Mouse (Mus musculus) kidney, adult 10 weeks (tissue): ENCODE results near the gene Ahrr. TPM values are rescaled to one million over a fixed set of nuclear protein-coding genes. Genes with fewer than 3 reads are reported as not detected.

ENCODE experiments used
- polyA plus RNA-seq: library from polyadenylated mRNA; stranded (reverse); fragments of 350-450 nt; fragmentation: Illumina TruSeq; extraction: RNeasy Lipid Tissue Mini Kit (QIAGEN cat#74804); gene quantifications from one replicate; pipeline ENCODE4 v1.2.3, GENCODE M21; 2014; ENCODE audit warnings: low read depth, low replicate concordance

The Ahrr gene
- polyA plus RNA-seq: 0.81 TPM

DNA sequence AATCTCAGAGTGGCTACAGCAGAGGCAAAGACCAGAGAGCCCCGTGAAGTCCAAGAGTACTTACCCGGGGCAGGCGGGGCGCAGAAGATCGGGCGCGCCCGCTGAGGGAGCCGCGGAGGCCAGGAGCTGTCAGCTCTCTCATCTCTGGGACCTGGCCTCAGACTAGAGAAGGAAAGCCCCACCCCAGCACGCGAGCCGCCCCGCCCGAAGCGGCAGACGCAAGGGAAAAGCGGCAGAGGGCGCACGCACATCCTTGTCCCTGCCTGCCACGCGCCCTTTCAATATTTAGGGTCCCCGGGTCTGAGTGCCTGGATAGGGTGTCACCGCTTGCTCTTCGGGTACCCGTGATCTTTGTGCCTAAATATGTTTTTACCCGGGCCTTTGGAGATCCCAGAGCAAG lies at the start of gene Ahrr:
TSS of gene Ahrr (minus strand) at position 165 of the 400 bp plus-strand sequence.

DNA sequence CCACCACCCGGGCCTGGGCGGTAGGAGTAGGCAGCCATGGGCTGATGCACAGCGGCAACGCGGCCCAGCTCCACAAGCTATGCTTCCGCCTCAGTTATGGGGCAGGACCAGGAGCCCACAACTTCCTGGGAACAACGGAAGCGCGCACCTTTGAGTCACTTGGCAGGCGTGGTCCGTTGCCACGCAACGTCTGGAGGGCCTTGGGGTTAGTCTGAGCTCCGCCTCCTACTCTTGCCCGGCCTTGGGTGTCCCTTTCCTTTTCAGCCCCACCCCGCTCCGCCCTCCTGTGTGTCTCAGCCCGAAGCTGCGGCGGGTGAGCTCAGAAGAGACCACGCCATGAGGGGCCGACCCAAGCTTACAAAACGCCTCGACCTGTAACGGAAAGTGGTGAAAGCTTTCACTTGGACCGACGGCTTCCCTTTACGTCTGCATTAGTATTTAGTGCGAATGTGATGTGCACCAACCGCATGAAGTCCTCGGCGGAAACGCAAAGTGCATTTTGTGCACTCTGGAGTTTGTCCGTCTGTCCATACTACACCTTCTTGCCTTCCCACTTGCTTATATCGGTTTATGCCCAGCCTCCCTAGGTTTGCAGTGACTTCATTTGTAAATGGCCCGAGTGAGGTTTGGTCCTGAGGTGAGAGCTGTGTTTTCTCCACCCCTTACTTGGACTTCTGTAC lies 25.2 kb upstream of the Ahrr start, which contains the start of gene Pdcd6:
TSS of gene Pdcd6 (minus strand) at position 411 of the 680 bp plus-strand sequence.

DNA sequence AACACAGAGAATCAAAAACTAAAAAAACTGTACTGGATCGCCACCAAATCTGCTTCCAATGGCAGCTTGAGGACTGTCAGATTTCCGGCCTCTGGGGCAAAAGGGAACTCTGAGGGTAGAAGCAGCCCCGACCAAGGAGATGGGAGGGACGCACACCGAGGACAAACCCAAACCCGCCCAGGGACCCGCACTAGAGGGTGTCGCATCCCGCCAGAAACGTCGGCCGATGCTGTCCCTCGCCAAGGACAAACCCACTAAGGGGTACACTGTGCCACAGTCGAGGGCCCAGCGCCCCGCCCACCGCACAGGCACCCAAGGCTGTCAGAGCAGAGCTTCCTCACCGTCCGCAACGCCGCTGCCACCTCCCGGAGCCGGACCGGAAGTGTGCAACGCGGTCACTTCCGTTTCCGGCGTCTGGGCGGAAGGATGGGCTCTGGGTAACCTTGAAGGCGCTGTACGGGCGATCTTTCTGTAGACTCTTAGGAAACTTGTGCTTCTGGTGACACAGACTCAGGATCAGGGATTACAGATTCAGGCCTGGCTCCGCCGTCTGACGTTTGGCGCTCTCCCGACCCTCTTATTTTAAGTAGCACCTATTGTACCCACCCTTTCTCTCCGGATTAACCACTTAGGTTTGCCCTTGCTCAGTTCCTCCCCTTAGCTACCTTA lies 83.7 kb downstream of the Ahrr start, which contains the start of gene Exoc3:
TSS of gene Exoc3 (minus strand) at position 416 of the 669 bp plus-strand sequence.

Other genes starting within 250 kb of the Ahrr start
- gene Cep72, start 230.0 kb downstream of the Ahrr start, polyA plus RNA-seq: 3.6 TPM
- 59.2 TPM for gene Slc9a3, start 170.9 kb downstream of the Ahrr start, polyA plus RNA-seq
- 34.7 TPM for gene Exoc3, start 83.6 kb downstream of the Ahrr start, polyA plus RNA-seq
- gene Pdcd6, start 25.2 kb upstream of the Ahrr start, polyA plus RNA-seq: 134 TPM
- gene Sdha, start 57.9 kb upstream of the Ahrr start, polyA plus RNA-seq: 637 TPM
- gene Ccdc127, start 58.0 kb upstream of the Ahrr start, polyA plus RNA-seq: 17.9 TPM
- gene Lrrc14b, start 71.7 kb upstream of the Ahrr start, polyA plus RNA-seq: 1.7 TPM
- 21.3 TPM for gene Zfp72, start 98.5 kb upstream of the Ahrr start, polyA plus RNA-seq
- gene Ftl1-ps1, start 107.4 kb upstream of the Ahrr start, polyA plus RNA-seq: 8.0 TPM
- 47.8 TPM for gene Zfp825, start 201.7 kb upstream of the Ahrr start, polyA plus RNA-seq